Mouse (Mus musculus): ENCODE measurements around the gene Map1s.

GRCm38 (mm10) chr8:70933036-70933435 is 27.3 kb downstream of the Map1s start:
- no peak for TF ChIP-seq CTCF (IDR thresholded peaks at IDR 0.05; ENCODE audit: low read depth)
- TF ChIP-seq EP300 (optimal IDR thresholded peaks at IDR 0.05), result no peak

Measured in stomach, postnatal 0 days (tissue).